Mouse (Mus musculus): Measurements from ENCODE around the gene Mast4.
A peak's percentile ranks its signal among the peaks of the same experiment; 100 is the strongest.

The Mast4 gene

DNA sequence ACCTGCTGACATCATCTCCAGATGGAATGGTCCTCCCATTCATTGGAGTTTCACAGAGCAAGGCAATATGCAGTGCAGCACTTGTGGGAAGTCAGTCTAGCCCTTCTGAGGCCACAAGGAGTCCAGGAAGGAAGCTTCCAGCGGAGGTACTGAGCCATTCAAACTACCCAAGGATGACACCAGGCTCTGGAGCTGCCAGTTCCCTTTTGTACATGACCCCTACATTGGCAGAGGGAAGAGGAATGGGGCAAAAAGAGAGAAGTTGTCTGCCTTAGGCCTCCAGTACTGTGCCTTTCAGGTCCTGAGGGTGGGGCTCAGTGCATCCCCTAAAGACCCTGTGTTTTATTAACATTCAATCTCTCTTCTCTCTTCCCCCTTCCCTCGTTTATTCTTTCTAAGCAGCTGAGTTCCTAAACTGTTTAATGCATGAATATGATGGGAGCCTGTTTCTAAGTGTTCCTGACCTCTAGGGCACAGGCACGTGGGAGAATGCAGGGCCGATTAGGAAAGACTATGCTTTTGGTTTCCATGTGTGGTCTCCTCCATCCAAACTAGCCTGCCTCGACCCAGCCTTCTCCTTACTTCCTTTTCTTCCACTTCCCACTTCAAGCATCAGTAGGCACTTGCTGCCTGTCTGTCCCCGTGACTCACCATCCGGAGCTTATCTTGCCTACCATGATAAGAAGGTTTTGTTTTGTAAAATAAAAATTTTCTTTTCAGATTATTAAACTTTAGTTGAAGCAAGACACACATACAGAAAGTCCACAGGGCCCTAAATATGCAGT lies 639.0 kb downstream of the Mast4 start:
- DNase-seq (ENCODE audit: low read depth, low spot score): no peak

- DNase-seq (ENCODE audit: low read depth, low spot score): no peak
Measured at GRCm38 (mm10) chr13:102694154-102694553, 640.1 kb downstream of the Mast4 start.

DNA sequence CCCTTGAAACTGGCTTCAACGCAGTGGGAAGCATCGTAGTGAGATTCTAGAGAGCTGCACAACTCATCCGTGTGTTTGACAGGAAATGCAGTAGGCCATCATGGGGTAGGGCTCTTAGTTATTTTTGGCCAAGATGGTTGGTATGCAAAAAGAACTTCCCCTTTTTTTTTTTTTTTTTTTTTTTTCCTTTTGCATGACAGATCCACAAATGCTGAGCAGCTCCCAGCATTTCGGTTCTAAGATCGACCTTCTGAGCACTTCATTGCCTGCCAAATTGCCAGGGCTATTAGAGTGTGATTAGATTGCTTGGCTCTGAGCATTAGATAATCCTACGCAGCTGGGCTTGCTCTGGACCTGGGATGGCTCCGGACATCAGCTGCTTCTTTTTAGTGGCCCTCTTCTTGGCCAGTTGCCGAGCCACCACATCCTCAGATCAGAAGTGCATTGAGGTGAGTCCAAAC lies 640.9 kb downstream of the Mast4 start, which contains the start of gene Cd180:
Cd180 (plus strand) TSS at position 218 of the 461 bp plus-strand sequence.
- DNase-seq (ENCODE audit: low read depth, low spot score): no peak

- DNase-seq (ENCODE audit: low read depth, low spot score): peak; percentile 16
Measured at GRCm38 (mm10) chr13:102691408-102692150, 642.7 kb downstream of the Mast4 start.

DNA sequence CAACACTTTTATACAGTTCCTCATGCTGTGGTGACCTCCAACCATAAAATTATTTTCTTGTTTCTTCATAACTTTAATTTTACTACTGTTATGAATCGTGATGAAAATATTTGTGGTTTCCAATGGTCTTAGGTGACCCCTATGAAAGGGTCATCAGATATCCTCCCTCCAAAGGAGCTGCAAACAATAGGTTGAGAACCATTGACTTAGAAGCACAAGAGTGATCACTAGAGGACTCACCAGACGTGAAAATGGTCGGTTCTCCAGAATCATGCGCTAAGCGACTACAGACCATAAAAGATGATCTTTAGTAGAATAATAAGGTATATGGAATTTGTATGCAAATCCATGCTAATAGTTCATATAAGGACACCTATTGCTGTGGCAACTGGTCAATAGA lies 644.1 kb downstream of the Mast4 start:
- DNase-seq (ENCODE audit: low read depth, low spot score): no peak

- DNase-seq (ENCODE audit: low read depth, low spot score): no peak
Measured at GRCm38 (mm10) chr13:102689201-102690090, 644.9 kb downstream of the Mast4 start.

DNA sequence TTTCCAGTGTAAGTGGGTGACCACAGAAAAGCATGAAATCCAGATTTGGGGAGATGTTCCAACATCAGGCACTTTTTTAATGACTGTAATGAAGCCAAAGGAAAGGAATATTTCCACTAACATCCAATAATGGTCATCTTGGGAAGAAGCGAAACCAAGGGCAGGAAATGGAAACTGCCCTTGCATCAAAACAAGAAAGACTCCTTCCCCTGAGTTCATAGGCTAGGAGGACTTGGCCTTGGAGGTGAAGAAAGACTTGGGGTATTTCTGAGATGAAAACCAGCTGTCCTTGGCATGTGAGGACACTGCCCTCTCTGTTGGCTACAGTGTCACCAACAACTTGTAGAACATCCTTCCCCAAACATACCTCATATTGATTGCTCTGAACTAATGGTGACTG lies 646.2 kb downstream of the Mast4 start:
- DNase-seq (ENCODE audit: low read depth, low spot score): no peak

- no peak for DNase-seq (ENCODE audit: low read depth, low spot score)
Measured at GRCm38 (mm10) chr13:102684890-102685289, 649.4 kb downstream of the Mast4 start.
